Mouse (Mus musculus) adrenal gland, postnatal 4 days (tissue): ENCODE measurements around the gene Nos3. TPM values are rescaled to one million over a fixed set of nuclear protein-coding genes. Genes with fewer than 3 reads are reported as not detected.

Source experiments
- DNase-seq, 2 experiments: peaks; one replicate each; pipeline ENCODE4 v3.0.0; 2021 to 2022; ENCODE audit warnings: low spot score in 2 of 2, mixed read lengths in 2 of 2
- long read RNA-seq, 2 experiments: library from polyadenylated mRNA; stranded (forward); transcript quantifications; one replicate each; pipeline ENCODE4 v2.0.0; 2021
- total RNA-seq, 2 experiments: library from RNA; stranded (reverse); gene quantifications; 2 replicates each; pipeline ENCODE4 v1.2.3; 2021

Nos3 gene
- total RNA-seq = 10 to 100 TPM; 11.5 to 12.3 TPM
- long read RNA-seq, experiment 1, full-length matches to known transcripts = 3 of 7 reads
- long read RNA-seq, experiment 1, partial matches to known transcripts = 2 of 7 reads
- long read RNA-seq, experiment 1, other reads (novel, unspliced or antisense) = 2 of 7 reads
- long read RNA-seq, experiment 2, full-length matches to known transcripts = 9 of 36 reads
- long read RNA-seq, experiment 2, partial matches to known transcripts = 14 of 36 reads
- long read RNA-seq, experiment 2, other reads (novel, unspliced or antisense) = 13 of 36 reads

DNA sequence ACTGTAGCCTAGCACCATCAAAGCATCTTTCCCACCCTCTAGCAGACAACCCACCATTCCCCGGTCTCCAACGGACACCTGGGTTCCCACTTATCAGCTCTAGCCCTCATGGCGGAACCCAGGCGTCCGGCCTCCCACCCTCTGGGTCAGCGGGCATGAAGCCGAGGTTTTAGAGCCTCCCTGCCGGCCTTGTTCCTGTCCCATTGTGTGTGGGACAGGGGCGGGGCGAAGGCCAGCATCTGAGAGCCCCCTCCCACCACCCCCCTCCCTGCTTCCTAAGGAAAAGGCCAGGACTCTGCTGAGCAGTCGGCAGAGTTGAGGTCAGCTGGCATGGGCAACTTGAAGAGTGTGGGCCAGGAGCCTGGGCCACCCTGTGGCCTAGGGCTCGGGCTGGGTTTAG lies at the start of gene Nos3:
Gene Nos3, plus strand, starts transcription at position 303 of the 400 bp plus-strand sequence.
- DNase-seq = no peak

DNA sequence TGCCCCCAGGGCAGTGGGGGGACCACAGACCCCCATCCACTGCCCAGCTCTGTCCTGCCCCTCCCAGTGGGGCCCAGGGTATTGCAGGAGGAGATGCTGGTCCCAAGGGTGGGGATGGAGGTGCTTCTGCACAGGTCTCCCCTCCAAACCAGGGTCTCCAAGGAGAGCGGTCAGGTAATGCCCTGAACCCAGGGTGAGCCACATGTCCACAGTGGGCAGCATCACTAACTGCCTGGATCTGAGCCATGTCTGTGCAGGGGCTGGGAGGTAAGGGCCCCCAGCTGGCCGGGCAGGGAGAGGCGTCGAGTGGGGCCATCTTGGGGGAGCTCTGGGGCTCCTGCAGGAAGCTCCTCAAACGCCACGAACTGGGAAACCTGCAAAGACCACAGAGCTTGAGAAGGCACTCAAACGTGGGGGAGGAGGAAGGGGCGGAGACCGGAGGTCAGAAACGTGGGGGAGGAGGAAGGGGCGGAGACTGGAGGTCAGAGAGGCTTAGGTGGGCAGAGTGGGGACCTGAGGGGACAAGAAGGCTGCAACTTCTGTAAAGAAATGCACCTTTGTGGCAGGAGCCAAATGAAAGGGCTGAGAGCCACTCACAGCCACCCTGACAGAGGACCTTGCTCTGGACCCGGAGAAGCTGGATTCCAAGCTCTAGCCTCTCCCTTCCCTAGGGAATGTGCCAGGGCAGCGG lies 44.7 kb upstream of the Nos3 start:
- no peak for DNase-seq

DNA sequence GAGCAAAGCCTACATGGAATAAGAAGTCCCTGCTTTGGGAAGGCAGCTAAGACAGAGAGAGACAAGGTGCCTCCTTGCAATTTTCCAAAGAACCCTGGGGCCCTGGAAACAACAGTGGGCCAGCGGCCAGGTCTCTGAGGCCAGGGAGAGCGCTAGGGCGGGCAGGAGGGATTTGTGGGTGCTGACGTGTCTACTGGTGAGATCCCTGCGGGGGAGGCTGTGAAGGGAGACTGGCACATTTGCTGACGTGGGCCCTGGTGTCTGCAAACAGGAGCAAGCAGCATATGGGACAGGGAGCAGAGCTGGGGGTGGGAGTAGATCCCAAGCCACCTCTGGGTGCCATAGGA lies 44.2 kb upstream of the Nos3 start:
- DNase-seq = peak in 1 of 2 experiments; percentile 40

DNA sequence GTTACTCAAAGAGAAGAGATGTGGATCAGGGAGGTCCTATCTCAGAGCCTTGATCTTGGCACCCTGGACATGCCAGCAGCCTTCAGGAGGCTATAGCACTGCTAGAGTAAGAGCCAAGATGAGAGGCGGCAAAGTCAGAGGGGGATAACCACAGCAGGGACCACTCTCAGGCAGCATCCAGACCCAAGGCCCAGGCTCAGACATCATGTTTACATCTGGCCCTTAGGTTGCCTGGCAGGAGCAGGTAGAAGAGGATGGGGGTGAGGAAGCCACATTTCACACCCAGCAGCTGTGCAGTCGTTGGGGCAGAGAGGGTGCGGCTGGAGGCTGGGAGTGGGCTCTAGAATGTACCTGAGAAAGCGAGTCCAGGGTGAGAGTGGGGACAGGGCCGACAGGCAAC lies 43.7 kb upstream of the Nos3 start:
- no peak for DNase-seq

DNA sequence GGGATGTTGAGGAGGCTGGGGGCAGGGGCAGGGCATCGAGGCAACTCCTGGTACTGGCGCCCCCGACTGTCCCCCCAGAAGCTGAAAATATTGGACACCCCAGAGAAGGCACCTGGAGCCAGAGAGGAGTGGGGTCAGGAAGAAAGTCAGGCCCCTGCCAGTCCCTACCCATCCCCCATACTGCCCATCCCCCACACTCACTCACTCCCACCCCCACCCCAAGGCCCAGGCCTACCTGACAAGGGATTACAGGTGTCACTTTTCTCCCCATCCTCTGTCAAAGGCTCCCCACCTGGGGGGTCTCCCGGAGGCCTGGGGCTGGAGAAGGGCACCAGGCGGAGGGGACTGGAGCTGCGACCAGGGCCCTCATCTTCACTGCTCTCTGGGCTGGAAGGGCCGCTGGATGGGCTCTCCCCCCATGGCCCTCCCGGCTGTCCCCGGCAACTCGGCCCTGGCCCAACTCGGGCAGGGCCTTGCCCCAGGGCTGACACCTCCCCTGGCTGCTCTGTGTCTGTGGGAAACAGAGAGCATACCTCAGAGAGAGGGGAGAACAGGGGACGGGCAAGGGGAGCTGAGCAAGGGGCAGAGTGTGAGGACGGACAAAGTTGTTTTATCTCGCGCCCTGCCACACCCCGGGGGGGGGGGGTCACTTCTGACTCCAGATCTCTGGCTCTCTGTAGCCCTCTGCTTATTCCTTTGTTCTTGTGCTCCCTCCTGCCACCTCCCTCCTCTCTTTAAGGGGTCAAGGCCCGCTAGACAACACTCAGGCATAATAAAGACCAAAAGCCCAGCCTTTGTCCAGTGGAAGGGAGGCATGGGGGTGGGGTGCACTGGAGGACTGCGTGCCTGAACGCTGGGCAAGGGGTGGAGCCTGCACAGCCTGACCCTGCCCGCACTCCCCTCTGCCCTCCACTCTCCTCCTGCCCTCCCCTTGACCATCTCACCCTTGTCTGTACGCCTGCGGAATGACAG lies 42.6 kb upstream of the Nos3 start:
- DNase-seq = no peak

DNA sequence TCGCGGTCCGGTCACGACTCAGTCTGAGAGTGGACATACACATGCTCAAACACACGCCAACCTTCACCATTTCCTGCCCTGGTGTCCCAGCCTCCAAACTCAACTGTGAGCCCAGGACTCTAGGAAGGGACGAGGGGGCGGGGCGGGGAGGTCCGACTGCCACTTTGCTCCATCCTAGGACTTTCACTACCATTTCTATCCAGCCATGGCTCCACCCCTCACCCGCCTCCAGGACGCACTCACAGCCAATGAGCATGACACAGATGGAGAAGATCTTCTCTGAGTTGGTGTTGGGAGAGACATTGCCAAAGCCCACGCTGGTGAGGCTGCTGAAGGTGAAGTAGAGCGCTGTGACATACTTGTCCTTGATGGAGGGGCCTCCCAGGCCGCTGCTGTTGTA lies 39.4 kb upstream of the Nos3 start:
- DNase-seq = no peak

DNA sequence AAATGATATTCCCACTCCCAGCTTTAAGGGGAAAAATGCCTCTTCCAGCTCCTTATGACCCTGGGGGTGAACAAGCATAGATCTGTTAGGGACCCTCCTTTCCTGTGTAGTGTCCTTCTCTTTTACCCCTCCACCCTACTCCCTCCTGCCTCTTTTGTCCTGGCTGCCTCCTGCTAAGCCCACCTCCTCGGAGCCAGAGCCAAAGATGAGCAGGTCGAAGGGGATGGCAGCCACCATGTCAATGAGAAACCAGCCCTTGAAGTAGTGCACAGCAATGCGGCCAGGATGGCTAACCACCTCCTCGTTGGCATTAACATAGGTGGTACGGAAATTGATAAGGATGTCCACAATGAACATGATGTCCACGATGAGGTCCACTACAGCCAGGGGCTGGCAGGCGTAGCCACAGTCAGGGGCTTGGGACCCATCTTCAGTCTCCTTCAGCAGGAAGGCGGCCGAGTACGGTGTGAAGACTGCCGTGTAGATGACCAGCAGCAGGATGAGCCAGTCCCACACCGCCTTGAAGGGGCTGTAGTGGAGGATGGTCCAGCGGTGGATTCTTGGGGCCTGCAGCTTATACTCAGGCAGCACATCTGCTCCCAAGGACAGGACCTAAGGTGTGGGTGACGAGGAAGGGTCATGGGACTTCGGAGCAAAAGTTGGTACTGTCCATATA lies 38.3 kb upstream of the Nos3 start:
- no peak for DNase-seq

DNA sequence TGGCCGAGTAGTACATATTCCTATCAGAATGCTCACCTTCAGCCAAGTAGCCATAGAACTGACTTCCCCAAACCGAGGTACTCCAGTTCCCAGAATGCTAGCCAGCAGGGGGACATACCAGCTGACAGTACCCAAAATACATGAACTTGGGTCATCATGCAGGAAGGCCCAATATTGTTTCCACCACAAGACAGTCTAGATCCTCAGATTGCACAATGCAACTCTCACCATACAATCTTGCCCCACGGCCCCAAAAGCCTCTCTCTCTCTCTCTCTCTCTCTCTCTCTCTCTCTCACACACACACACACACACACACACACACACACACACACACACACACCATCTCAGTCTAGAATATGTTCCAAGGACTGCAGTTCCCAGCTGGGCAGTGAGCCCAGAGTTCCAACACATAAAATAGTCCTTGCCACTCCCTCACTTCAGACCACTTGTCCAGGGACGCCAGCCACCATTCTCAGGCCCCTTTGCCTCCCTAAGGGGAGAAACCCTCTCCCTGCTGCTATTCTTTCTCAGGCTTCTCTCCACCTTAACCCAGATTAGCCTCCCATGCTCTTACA lies 37.7 kb upstream of the Nos3 start:
- no peak for DNase-seq

DNA sequence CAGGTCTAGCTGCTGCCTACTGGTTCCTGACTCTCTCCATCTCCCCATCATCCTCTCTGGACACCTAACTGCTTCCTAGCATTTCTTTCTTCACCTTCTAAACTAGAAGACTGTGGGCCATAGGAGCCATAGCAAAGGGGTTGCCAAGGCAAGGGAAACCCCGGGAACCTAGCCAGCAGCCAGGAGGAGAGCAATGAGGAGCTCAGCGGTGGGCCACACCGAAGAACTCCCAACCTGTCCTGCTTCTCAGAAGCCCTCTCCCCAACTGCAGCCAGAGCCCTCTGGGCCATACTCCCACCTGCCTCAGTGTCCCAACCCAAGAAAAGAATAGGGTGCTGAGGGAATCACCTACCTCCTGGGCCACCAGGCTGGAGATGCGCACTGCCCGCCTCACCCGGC lies 35.8 kb upstream of the Nos3 start:
- DNase-seq = no peak

DNA sequence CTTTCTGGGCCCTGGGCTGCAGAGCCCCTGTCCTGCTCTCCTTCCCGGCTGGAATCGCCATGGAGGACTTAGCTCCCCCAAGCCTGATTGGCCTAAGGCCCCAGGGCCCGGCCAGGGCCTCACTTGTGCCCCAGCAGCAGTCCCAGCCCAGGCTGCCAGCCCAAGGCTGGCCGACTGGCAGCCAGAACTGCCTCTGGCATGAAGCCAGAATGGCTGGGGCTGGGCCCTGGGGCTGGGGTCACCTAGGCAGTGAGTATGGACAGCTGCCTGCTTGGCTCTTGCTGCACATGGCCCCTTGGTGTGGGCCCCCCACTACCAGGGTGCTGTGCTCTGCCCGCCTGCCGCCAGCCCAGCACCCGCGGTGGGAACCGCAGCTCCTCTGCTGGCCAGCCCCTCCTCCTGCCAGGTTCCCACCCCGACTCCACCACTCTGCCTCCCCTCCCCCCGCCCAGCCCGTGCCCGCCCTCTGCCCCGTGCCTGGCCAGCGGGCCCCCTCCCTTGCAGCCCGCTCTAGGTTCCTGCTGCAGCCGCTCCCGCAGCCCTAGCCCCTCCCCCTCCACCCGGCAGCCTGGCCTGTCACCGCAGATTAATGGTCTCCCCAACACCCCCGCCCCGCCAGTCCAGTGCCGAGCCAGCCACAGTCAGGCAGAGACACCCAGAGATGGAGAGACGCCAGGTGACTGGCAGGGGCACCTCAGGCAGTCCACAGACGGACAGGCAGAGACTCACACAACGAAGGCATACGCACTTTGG lies 35.2 kb upstream of the Nos3 start:
- peak in 1 of 2 experiments; percentile 59 for DNase-seq

DNA sequence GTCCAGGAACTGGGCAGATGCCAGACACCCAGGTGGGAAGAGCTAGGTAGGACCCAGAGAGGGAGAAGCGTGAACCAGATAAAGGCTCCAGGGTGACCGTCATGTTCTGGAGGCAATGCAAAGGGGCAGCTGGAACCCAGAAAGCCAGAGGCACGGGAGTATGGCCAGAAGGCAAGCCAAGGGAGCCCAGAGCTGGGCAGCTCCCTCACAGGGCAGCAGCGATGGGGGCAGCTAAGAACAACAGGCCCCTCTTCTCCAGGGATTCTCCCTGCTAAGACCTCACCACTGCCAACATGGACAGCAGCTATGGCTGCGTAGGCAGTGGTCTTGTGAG lies 34.7 kb upstream of the Nos3 start:
- DNase-seq = no peak

DNA sequence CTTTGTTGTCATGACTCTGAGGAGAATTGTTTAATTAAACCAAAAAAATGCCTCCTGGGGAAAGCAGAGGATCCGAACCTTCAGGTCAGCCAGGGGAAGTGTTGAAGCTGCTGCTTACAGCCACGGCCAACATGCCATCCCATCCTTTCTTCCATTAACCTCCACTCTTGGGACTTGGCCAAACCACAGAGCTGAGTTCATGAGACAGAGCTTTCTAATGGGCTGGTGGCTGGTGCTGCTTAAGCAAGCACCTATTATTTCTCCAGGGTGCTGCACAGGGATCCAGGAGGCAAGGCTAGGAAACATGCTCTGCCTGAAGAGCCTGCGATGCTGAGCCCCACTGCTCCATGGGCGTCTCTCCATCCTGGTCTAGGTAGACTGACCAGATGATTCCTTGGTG lies 32.2 kb upstream of the Nos3 start:
- DNase-seq = no peak

DNA sequence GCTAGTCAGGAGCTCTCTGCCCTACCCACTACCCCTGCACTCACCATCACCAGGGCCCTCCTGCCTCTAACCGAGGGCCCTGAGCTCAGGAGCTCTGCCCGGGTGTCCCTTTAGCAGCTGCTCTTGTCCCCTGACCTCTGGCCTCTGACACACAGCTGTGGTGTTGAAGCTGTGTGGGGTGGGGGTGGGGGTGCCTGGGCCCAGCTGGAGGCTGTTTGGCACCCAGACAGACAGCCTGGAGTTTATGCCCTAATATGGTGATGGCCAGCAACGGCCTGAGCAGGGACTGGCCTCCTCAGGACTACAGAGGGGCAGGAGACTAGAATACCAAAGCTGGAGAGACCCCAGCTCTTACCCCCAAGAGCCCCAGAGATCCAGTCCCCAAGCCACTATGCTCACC lies 29.9 kb upstream of the Nos3 start:
- no peak for DNase-seq

DNA sequence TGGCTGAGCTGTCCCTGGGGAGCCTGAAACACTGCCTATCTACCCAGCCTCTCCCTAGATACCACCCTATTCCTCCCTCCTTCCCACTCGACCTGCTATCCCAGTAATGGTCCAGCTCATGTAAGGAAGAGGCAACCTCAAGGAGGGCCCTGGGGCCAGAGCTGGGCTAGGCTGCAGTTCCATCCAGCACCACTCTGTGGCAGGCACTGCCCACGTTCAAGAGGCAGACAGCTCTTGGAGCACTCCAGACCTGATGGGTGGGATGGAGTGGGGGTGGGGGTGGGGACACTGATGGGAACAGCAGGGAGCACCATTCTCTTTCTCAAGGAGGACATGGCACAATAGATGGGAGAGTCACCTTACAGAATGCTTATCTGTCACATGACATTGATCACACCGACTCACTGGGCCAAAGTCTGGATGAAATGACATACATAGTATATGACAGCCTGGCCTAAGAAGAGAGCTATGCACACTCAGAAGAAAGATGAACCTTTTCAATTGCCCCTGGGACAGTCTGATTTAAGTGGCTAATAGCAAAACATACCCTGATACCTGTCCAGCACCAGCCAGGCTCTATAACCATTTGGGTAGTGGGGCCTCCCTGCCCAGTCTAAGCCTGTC lies 28.6 kb upstream of the Nos3 start:
- no peak for DNase-seq

DNA sequence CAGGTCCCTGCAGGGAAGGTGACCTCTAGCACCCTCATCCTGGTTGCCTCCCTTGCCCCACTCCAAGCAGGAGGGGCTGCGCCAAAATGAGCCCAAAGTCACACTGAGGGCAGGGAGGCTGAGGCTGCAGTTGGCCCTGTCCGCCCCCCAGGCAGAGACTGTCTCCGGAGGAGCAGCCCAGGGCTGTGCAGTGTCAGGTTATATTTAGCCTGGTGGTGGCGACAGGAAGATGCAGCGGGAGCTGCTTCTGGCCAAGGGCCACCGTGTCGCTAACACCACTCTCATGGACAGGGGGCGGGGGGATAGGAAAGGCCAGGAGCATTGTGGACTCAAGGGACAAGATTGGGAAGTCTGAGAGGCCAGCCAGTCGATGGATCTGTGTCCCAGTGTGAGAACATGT lies 27.2 kb upstream of the Nos3 start:
- DNase-seq = no peak

DNA sequence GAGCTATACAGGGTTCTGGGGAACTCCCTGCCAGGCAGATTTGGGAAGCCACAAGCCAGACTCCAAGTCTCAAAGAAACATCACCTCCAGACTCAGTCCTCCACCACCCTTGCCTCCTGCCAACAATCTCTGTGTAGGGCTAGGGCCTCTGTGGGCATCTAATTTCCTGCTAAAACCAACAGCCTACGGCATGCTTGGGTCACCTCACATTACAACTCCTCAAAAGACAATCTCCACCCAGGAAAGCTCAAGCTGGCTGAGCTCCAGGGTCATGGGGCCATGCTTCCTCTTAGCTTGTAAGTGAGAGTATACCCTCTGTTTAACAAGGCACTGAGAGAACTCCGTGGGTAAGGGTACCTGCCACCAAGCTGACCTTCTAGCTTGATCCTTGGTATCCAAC lies 26.8 kb upstream of the Nos3 start:
- DNase-seq = no peak

DNA sequence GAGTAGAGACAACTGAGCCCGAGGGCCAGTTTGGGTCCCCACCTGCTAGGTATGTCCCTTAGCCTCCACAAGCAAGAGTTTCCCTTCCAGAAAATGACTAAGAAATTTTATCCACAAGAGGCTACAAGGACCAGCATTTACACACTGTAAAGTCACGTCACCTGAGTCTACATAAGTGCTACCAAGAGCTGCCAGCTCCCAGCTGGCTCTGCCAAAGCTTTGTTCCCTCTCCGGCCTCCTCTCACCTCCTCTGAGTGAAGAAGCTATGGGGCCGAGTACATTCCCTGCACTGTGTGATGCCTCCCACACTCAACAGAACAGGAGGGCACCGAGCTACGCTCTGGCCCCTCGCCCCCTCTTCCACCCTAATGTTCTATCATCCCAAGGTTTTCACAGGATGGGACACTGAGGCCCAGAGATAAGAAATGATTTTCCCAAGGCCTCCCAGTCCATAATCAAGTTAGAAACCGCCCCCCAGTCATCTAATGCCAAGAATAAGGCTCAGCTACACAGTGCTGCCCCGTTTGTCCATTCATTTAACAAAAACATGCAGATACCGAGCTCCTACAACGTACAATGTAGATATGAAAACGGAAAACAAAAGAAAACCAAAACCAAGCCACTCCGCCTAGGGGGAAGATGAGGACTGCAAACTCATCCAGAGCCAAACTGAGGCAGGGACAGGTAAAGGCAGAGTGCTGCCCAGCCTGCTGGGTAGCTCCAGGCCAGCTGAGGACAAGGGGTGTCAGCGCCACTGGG lies 22.2 kb upstream of the Nos3 start:
- no peak for DNase-seq

DNA sequence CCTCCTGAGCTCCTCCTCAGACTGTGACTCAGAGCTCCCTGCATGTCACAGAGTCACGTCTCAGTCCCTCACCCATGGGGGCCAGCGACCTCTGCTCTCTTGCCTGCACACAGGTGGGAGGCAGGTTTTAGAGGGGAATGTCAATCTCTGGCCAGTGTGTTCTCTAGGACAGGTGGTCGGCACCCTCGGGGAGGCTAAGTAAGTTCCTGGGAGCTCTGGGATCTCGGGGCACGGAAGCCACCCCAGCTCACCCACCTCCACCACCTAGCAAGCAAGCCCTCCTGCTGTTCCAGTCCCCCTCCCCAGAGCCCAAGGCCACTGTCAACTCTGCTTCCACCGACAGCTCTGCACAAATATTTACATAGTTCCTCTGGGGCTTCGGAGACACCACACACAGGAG lies 21.6 kb upstream of the Nos3 start:
- DNase-seq = no peak

DNA sequence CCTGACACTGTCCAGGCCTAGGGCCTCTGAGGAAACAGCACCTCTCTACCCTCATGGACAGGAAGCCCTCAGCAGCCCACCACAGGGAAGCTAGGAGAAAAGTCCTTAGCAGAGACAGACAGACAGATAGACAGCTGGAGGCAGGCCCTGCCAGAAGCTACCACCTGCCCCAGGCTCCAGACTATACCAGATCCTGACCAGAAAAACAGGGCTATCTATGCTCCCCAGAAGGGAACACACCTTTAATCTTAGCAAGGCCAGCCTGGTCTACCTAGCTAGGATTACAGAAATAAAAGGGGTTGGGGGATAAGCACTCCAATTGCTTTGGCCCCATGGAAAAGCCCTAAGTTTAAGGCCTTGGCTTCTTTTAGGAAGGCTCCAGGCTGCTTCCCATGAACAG lies 21.2 kb upstream of the Nos3 start:
- DNase-seq = no peak
